Mouse (Mus musculus) skeletal muscle tissue, postnatal 0 days (tissue): ENCODE measurements around the gene Uba5. TPM values are rescaled to one million over a fixed set of nuclear protein-coding genes. Genes with fewer than 3 reads are reported as not detected.

Source experiments
- polyA plus RNA-seq: library from polyadenylated mRNA; unstranded; fragments of >200 nt; fragmentation: Nextera tagmentation; extraction: Ambion mirVana; gene quantifications from 2 replicates; pipeline ENCODE4 v1.2.1, GENCODE M21; 2015

The Uba5 gene
- 26.6 and 32.3 TPM in 2 replicates for polyA plus RNA-seq

DNA sequence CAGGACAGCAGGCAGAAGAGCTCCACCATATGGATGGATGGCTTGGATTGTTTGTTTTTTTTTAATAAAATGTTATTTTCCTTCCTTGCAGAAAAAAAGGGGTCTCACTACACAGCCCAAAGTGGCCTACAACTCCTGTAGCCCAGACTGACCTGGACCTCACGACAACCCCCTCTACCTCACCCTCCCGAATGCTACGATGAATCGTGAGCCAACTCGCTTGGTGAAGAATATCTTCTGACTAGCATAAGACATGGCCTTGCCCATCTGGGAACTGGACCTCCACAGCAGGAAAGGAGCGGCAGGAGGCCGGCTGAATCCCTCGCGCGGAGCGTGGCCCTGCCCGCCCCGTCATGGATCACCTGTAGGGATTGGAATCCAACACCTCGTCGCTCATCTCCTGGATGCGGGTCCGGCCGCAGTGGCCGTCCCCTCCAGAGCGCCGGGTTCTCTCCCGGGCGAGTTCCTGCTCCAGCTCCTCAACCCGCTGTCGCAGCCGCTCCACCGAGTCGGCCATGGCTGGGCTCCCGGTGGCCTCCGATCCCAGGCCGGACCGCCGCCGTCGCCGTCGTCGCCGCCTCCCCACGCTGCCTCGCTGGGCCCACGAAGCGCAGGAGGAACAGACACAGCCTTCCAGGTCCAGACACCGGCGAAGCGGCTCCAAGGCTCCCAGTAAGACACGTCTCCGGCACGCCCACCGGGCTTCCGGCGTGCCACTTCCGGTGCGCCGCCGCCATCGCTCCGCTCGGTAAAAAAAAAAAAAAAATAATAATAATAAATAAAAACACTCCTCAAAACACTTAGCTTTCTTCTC, at the start of gene Uba5:
TSS of gene Uba5 (minus strand) at position 705 of the 814 bp plus-strand sequence.

DNA sequence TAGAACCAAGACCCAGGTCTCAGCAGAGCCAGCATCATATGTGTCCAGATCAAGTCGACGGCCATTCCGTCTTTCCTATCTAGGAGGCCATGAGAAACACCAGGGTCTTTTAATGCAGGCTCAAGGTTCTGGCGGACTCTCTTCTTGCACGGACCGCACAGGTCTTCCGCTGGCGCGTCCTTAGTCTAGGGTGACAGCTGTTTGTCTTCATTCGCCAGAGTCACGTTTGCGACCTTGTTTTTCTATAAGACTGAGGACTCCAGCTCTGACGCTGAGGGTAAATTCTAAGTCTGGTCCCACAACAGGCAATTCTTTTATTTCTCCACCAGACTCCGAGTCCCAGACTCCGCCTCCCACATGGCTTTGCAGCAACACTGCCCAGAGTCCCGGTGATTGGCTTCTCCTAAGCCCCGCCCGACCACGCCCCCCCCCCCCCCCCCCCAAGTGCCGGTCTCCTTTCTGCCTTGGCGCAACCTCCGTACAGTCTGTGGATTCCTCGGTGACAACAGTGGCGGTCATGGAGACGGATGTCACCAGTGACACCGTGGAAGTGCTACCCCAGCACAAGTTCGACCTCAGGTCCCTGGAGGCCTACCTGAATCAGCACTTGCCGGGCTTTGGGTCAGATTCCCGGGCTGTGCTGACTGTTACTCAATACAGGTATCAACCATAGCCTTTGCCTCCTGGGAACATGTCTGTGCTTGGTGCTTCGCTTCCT, 469 bp upstream of the Uba5 start, which contains the start of gene Acad11:
TSS of gene Acad11 (plus strand) at position 134 of the 718 bp plus-strand sequence.

DNA sequence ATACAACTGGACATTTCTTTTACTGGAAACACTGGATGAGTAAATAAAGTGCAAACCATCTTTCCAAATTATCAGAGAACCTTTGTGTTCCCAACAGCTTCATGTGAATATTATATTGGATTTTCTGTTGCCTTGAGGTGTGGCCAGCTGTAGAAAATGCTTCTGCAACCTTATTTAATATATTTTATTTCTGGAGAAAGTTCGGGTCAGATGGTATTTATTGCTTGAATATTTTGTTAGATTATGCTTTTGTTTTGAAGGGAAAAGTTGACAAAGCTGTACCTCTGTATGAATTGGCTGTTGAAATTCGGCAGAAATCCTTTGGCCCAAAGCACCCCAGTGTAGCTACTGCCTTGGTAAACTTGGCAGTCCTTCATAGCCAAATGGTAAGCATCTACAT, 22.6 kb downstream of the Uba5 start, which contains the start of gene Gm28305:
TSS of gene Gm28305 (plus strand) at position 301 of the 400 bp plus-strand sequence.

DNA sequence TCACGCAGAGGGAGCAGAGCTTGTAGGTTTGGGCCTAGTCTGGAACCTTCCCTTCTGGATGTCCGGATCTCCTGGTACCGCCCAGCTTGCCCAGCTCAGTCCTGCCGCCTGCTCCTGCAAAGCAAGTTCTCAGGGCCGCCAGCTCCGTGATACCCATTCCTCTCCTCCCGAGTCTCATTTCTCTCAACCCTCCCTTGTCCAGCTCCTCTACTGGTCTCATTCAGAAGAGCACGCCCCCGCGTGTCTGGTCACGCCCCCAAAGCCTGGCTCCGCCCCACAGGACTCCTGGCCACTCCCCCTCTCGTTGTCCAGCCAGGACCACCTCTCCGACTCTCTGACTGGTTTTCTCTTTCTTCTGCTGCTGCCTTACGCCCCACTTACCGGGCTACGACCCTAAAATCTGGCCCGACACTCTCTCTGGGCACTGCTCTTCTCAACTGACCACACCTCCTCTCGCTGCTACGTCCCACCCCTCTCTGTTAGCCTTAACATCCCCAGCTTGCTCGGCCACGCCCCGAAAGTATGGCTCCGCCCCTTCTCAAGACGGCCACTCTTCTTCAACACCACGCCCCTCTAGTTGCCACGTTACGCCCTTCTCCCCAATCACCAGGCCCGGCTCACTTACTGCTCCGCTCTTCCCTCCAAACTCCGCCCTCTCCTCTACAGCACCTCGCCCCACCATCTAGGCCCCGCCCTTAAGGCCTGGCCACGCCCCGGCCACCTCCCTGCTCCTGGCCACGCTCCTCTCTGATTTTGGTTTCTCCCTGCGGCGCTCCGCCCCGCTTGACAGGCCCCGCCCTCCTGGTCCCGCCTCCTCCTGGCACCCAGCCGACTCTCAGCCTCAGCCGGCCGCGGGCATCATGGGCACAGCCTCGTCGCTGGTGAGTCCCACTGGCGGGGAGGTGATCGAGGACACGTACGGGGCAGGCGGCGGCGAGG, 60.7 kb downstream of the Uba5 start, which contains the start of gene Nphp3:
TSS of gene Nphp3 (plus strand) at position 624 of the 939 bp plus-strand sequence.

Other genes starting within 250 kb of the Uba5 start
- 1.7 and 1.9 TPM in 2 replicates for gene Nphp3, start 60.6 kb downstream of the Uba5 start, polyA plus RNA-seq
- gene Gm28305, start 22.5 kb downstream of the Uba5 start, polyA plus RNA-seq, result not detected in 2 replicates
- 6.5 and 11.0 TPM in 2 replicates for gene Acad11, start 243 bp upstream of the Uba5 start, polyA plus RNA-seq
- 3.8 and 4.1 TPM in 2 replicates for gene Ackr4, start 63.8 kb upstream of the Uba5 start, polyA plus RNA-seq
- 7.1 and 7.8 TPM in 2 replicates for gene Dnajc13, start 199.8 kb upstream of the Uba5 start, polyA plus RNA-seq